Mouse (Mus musculus): ENCODE data around the gene Bcam. TPM values are rescaled to one million over a fixed set of nuclear protein-coding genes. Genes with fewer than 3 reads are reported as not detected.

Bcam gene
- polyA plus RNA-seq, 1 experiment from 2014 or later = 6.4 TPM

GRCm38 (mm10) chr7:19782645-19783044 lies 11.8 kb upstream of the Bcam start:
- H3K36me3 ChIP-seq = no peaks in the 10 kb centered on the region
- H3K9ac ChIP-seq (replicated peaks) = no peak overlapping the region
- H3K27me3 ChIP-seq = no peaks in the 10 kb centered on the region
- ATAC-seq = no peak
- H3K4me1 ChIP-seq (replicated peaks) = no peaks in the 10 kb centered on the region
- no peaks in the 10 kb centered on the region; the same call in 1 of the 2 replicates for H3K9me3 ChIP-seq
- H3K4me2 ChIP-seq (replicated peaks) = no peak overlapping the region
- H3K4me3 ChIP-seq (replicated peaks) = no peak overlapping the region
- no peak overlapping the region for H3K27ac ChIP-seq
- WGBS = 95% methylated on average over 4 of the region's 4 CpGs

- Histone ChIP-seq H3K9ac (replicated peaks) (no peak overlapping the region), H3K27ac (no peak overlapping the region), H3K4me2 (replicated peaks) (no peak overlapping the region), H3K4me1 (replicated peaks) (no peaks in the 10 kb centered on the region), H3K36me3 (no peaks in the 10 kb centered on the region), H3K4me3 (replicated peaks) (no peak overlapping the region), H3K9me3 (no peaks in the 10 kb centered on the region; the same call in 1 of the 2 replicates), H3K27me3 (no peaks in the 10 kb centered on the region)
- WGBS = 92% methylated on average over 7 of the region's 7 CpGs
- no peak for ATAC-seq
Measured at GRCm38 (mm10) chr7:19781741-19782140, 10.9 kb upstream of the Bcam start.

GRCm38 (mm10) chr7:19779903-19780302 lies 9.1 kb upstream of the Bcam start:
- H3K9ac ChIP-seq (replicated peaks) = no peak overlapping the region
- H3K4me1 ChIP-seq (replicated peaks) = no peaks in the 10 kb centered on the region
- no peaks in the 10 kb centered on the region for H3K36me3 ChIP-seq
- H3K9me3 ChIP-seq = no peaks in the 10 kb centered on the region; the same call in 1 of the 2 replicates
- no peak for ATAC-seq
- no peak overlapping the region for H3K4me3 ChIP-seq (replicated peaks)
- H3K27ac ChIP-seq = no peak overlapping the region
- no peaks in the 10 kb centered on the region for H3K27me3 ChIP-seq
- no peak overlapping the region for H3K4me2 ChIP-seq (replicated peaks)
- WGBS = 83% methylated on average over 4 of the region's 4 CpGs

GRCm38 (mm10) chr7:19778645-19779044 lies 7.8 kb upstream of the Bcam start:
- H3K4me1 ChIP-seq (replicated peaks) = no peaks in the 10 kb centered on the region
- no peak overlapping the region for H3K27ac ChIP-seq
- H3K9ac ChIP-seq (replicated peaks) = no peak overlapping the region
- no peaks in the 10 kb centered on the region for H3K36me3 ChIP-seq
- no peak overlapping the region for H3K4me3 ChIP-seq (replicated peaks)
- no peaks in the 10 kb centered on the region for H3K27me3 ChIP-seq
- no peak for ATAC-seq
- H3K9me3 ChIP-seq = no peaks in the 10 kb centered on the region; the same call in 1 of the 2 replicates
- 89% methylated on average over 8 of the region's 8 CpGs for WGBS
- H3K4me2 ChIP-seq (replicated peaks) = no peak overlapping the region

GRCm38 (mm10) chr7:19777049-19777723 lies 6.4 kb upstream of the Bcam start:
- 90% methylated on average over 11 of the region's 11 CpGs for WGBS
- H3K9me3 ChIP-seq = no peaks in the 10 kb centered on the region; the same call in 1 of the 2 replicates
- H3K27me3 ChIP-seq = 0 out of 2 replicates have a peak, but pooled peaks cover 1% of the 10 kb centered on the region
- H3K27ac ChIP-seq = no peak overlapping the region
- no peak overlapping the region for H3K9ac ChIP-seq (replicated peaks)
- H3K4me1 ChIP-seq (replicated peaks) = no peaks in the 10 kb centered on the region
- no peaks in the 10 kb centered on the region for H3K36me3 ChIP-seq
- no peak overlapping the region for H3K4me3 ChIP-seq (replicated peaks)
- ATAC-seq = no peak
- no peak overlapping the region for H3K4me2 ChIP-seq (replicated peaks)

GRCm38 (mm10) chr7:19771682-19772081 lies 866 bp upstream of the Bcam start:
- no peak for ATAC-seq
- Histone ChIP-seq H3K4me1 (replicated peaks) (peaks cover 21% of the 10 kb centered on the region), H3K4me3 (replicated peaks) (no peak overlapping the region), H3K9me3 (no peaks in the 10 kb centered on the region), H3K36me3 (no peaks in the 10 kb centered on the region), H3K27ac (no peak overlapping the region), H3K27me3 (peaks cover 44% of the 10 kb centered on the region), H3K4me2 (replicated peaks) (no peak overlapping the region), H3K9ac (replicated peaks) (no peak overlapping the region)
- 63% methylated on average over 4 of the region's 4 CpGs for WGBS

- H3K4me1 ChIP-seq (replicated peaks) = peaks cover 21% of the 10 kb centered on the region
- no peak overlapping the region for H3K27ac ChIP-seq
- peak overlapping the region; percentile 36 for H3K4me3 ChIP-seq (replicated peaks)
- peak overlapping the region; percentile 60 for H3K9ac ChIP-seq (replicated peaks)
- WGBS = under 1% methylated on average over 28 of the region's 28 CpGs
- peaks cover 44% of the 10 kb centered on the region for H3K27me3 ChIP-seq
- no peaks in the 10 kb centered on the region for H3K9me3 ChIP-seq
- peak; percentile 79 for ATAC-seq
- H3K36me3 ChIP-seq = no peaks in the 10 kb centered on the region
- H3K4me2 ChIP-seq (replicated peaks) = peak overlapping the region; percentile 66
Measured at GRCm38 (mm10) chr7:19770375-19770754, 451 bp downstream of the Bcam start.

GRCm38 (mm10) chr7:19769434-19770374 lies 1.1 kb downstream of the Bcam start:
- Histone ChIP-seq H3K36me3 (no peaks in the 10 kb centered on the region), H3K4me3 (replicated peaks) (peak overlapping the region; percentile 36), H3K27ac (no peak overlapping the region), H3K27me3 (peaks cover 44% of the 10 kb centered on the region), H3K9ac (replicated peaks) (peak overlapping the region; percentile 60), H3K4me1 (replicated peaks) (peaks cover 21% of the 10 kb centered on the region), H3K4me2 (replicated peaks) (peak overlapping the region; percentile 66), H3K9me3 (no peaks in the 10 kb centered on the region)
- peak; percentile 32; the same call in 1 of the 2 replicates for ATAC-seq
- 9% methylated on average over 16 of the region's 16 CpGs for whole genome bisulfite sequencing

GRCm38 (mm10) chr7:19769001-19769400 lies 1.8 kb downstream of the Bcam start:
- Histone ChIP-seq H3K4me3 (replicated peaks) (no peak overlapping the region), H3K4me1 (replicated peaks) (peaks cover 21% of the 10 kb centered on the region), H3K27ac (no peak overlapping the region), H3K4me2 (replicated peaks) (no peak overlapping the region), H3K9ac (replicated peaks) (no peak overlapping the region), H3K27me3 (peaks cover 44% of the 10 kb centered on the region), H3K9me3 (no peaks in the 10 kb centered on the region), H3K36me3 (no peaks in the 10 kb centered on the region)
- 11% methylated on average over 4 of the region's 4 CpGs for WGBS
- no peak for ATAC-seq

GRCm38 (mm10) chr7:19768251-19768650 lies 2.6 kb downstream of the Bcam start:
- no peak for ATAC-seq
- Histone ChIP-seq H3K27ac (no peak overlapping the region), H3K36me3 (no peaks in the 10 kb centered on the region), H3K4me2 (replicated peaks) (no peak overlapping the region), H3K4me3 (replicated peaks) (no peak overlapping the region), H3K27me3 (peaks cover 44% of the 10 kb centered on the region), H3K9ac (replicated peaks) (no peak overlapping the region), H3K9me3 (no peaks in the 10 kb centered on the region), H3K4me1 (replicated peaks) (peaks cover 21% of the 10 kb centered on the region)
- 69% methylated on average over 14 of the region's 14 CpGs for WGBS

GRCm38 (mm10) chr7:19764581-19764980 lies 6.2 kb downstream of the Bcam start:
- H3K9ac ChIP-seq (replicated peaks) = no peak overlapping the region
- no peaks in the 10 kb centered on the region for H3K9me3 ChIP-seq
- WGBS = 89% methylated on average over 8 of the region's 9 CpGs
- no peak overlapping the region for H3K4me2 ChIP-seq (replicated peaks)
- ATAC-seq = no peak
- peaks cover 2% of the 10 kb centered on the region for H3K4me1 ChIP-seq (replicated peaks)
- H3K27ac ChIP-seq = no peak overlapping the region
- H3K4me3 ChIP-seq (replicated peaks) = no peak overlapping the region
- H3K36me3 ChIP-seq = no peaks in the 10 kb centered on the region
- peaks cover 17% of the 10 kb centered on the region for H3K27me3 ChIP-seq

- H3K9ac ChIP-seq (replicated peaks) = no peak overlapping the region
- no peak for ATAC-seq
- 88% methylated on average over 13 of the region's 13 CpGs for WGBS
- no peaks in the 10 kb centered on the region for H3K9me3 ChIP-seq
- no peaks in the 10 kb centered on the region for H3K4me1 ChIP-seq (replicated peaks)
- no peak overlapping the region for H3K4me3 ChIP-seq (replicated peaks)
- H3K36me3 ChIP-seq = no peaks in the 10 kb centered on the region
- no peak overlapping the region for H3K4me2 ChIP-seq (replicated peaks)
- H3K27ac ChIP-seq = no peak overlapping the region
- H3K27me3 ChIP-seq = peaks cover 11% of the 10 kb centered on the region
Measured at GRCm38 (mm10) chr7:19763829-19764477, 6.9 kb downstream of the Bcam start.
